In the genomic region with DNA sequence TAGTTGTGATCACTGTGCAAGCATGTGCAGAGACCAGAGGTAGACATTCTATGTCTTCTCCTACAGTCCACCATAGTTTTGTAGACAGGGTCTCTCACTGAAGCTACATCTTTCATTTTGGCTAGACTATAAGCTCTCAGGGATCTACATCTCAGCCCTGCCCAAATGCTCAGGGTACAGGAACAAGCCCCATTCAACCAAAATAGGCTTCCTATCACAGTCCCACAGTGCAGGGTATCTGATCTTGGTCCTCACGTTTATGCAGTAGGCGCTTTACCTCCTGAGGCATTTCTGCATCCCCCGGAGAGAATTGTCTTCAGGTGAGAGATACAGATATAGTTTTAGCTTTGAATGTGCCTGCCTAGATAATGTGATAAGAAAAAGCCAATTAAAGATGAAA, we compare ENCODE assay signal across 17 mouse cellular contexts.
"Had no signal": no experiment of that assay in that cellular context is flagged by ENCODE, and none has a peak within 500 bp of the region (broad histone marks: within the 10 kb centered on the region; RNA-seq: fewer than 3 reads in every experiment).

No protein-coding gene starts in this region.

- H3K27ac ChIP-seq: kidney, postnatal 0 days; layer of hippocampus, adult 2 months; limb, embryonic 12.5 days; limb, embryonic 15.5 days; lung, embryonic 15.5 days had no signal

- H3K4me2 ChIP-seq: limb, embryonic 12.5 days; limb, embryonic 15.5 days; lung, embryonic 15.5 days; midbrain, embryonic 11.5 days had no signal

- H3K4me1 ChIP-seq: limb, embryonic 12.5 days; limb, embryonic 15.5 days; lung, embryonic 15.5 days; megakaryocyte, embryonic 14.5 days had no signal

- H3K4me3 ChIP-seq: layer of hippocampus, adult 2 months; limb, embryonic 12.5 days; limb, embryonic 15.5 days; lung, embryonic 15.5 days; megakaryocyte, embryonic 14.5 days had no signal

- ATAC-seq: intestine, postnatal 0 days had no signal

- H3K27me3 ChIP-seq: limb, embryonic 12.5 days; limb, embryonic 15.5 days; lung, embryonic 15.5 days; megakaryocyte, embryonic 14.5 days had no signal

- DNase-seq: kidney, adult 2 months; kidney, postnatal 25 days; layer of hippocampus, adult 9-11 months; lung, adult 18-20 months; lung, postnatal 10 days; lung, postnatal 36 days; midbrain, embryonic 14.5 days; thymus, adult 18-20 months; thymus, postnatal 36 days had no signal

- H3K36me3 ChIP-seq: limb, embryonic 12.5 days; limb, embryonic 15.5 days; lung, embryonic 15.5 days had no signal

- H3K9ac ChIP-seq: limb, embryonic 12.5 days; limb, embryonic 15.5 days; lung, embryonic 15.5 days had no signal

- H3K9me3 ChIP-seq: limb, embryonic 12.5 days; limb, embryonic 15.5 days; lung, embryonic 15.5 days had no signal
